ENCODE assay signal across 1 mouse cellular context in genomic region chr15:103002821-103003448, GRCm38 (mm10).
TF ChIP-seq lines count a peak whose summit lies in the region.

No protein-coding gene starts in this region.

TF ChIP-seq in MEL, 35 proteins besides CTCF, POLR2A, EP300 and RAD21:
- TF ChIP-seq ZC3H11A (IDR thresholded peaks at IDR 0.05; ENCODE audit: low read depth, low read length) (no peak), RCOR1 (IDR thresholded peaks at IDR 0.05; ENCODE audit: low read depth, low read length) (peak; percentile 56; the same call in 1 of the 2 replicates), KAT2A (conservative IDR thresholded peaks at IDR 0.05; ENCODE audit: low read depth, low read length) (no peak), ZNF384 (IDR thresholded peaks at IDR 0.05; ENCODE audit: low read depth, low read length) (no peak), MYB (IDR thresholded peaks at IDR 0.05; ENCODE audit: low read depth, low read length) (no peak), GATA1 (IDR thresholded peaks at IDR 0.05; ENCODE audit: low read depth, low read length) (no peak), MAFK (IDR thresholded peaks at IDR 0.05; ENCODE audit: borderline replicate concordance, low read depth, low read length) (no peak), MEF2A (IDR thresholded peaks at IDR 0.05; ENCODE audit: extremely low read depth, insufficient replicate concordance, low read depth, low read length, poor library complexity, severe bottlenecking) (no peak), MAX (IDR thresholded peaks at IDR 0.05; ENCODE audit: low read length) (peak; percentile 47), NELFE (IDR thresholded peaks at IDR 0.05; ENCODE audit: low read depth, low read length) (no peak; the same call in 1 of the 2 replicates), ZMIZ1 (IDR thresholded peaks at IDR 0.05; ENCODE audit: low read depth, low read length) (no peak), NRF1 (IDR thresholded peaks at IDR 0.05; ENCODE audit: insufficient read depth, low read depth, low read length, poor library complexity, severe bottlenecking) (0 out of 2 replicates have a peak, but pooled peaks have one; percentile 10), MYC (IDR thresholded peaks at IDR 0.05; ENCODE audit: low read depth, low read length) (0 out of 2 replicates have a peak, but pooled peaks have one; percentile 30), POLR2AphosphoS5 (IDR thresholded peaks at IDR 0.05; ENCODE audit: borderline replicate concordance, low read depth, low read length) (no peak), JUND (IDR thresholded peaks at IDR 0.05; ENCODE audit: low read depth, low read length) (0 out of 2 replicates have a peak, but pooled peaks have one; percentile 27), TBP (IDR thresholded peaks at IDR 0.05; ENCODE audit: low read depth, low read length) (peak; percentile 59; the same call in 1 of the 2 replicates), ZKSCAN1 (IDR thresholded peaks at IDR 0.05; ENCODE audit: low read depth, low read length) (no peak), HCFC1 (IDR thresholded peaks at IDR 0.05; ENCODE audit: low read depth, low read length) (0 out of 2 replicates have a peak, but pooled peaks have one; percentile 24), UBTF (IDR thresholded peaks at IDR 0.05; ENCODE audit: borderline replicate concordance, insufficient read depth, low read depth, low read length) (no peak), MXI1 (IDR thresholded peaks at IDR 0.05; ENCODE audit: low read depth, low read length) (peak; percentile 81), BHLHE40 (IDR thresholded peaks at IDR 0.05; ENCODE audit: borderline replicate concordance, low read depth, low read length) (no peak), E2F4 (IDR thresholded peaks at IDR 0.05; ENCODE audit: borderline replicate concordance, low read depth, low read length) (no peak), MAZ (IDR thresholded peaks at IDR 0.05; ENCODE audit: low read depth, low read length) (0 out of 2 replicates have a peak, but pooled peaks have one; percentile 36), SMC3 (IDR thresholded peaks at IDR 0.05; ENCODE audit: low read depth, low read length) (no peak; the same call in 1 of the 2 replicates), ETS1 (IDR thresholded peaks at IDR 0.05; ENCODE audit: low read depth, low read length) (peak; percentile 29; the same call in 1 of the 2 replicates), POLR2AphosphoS2 (IDR thresholded peaks at IDR 0.05; ENCODE audit: low read length) (no peak), CHD2 (IDR thresholded peaks at IDR 0.05; ENCODE audit: low read length) (no peak), GABPA (IDR thresholded peaks at IDR 0.05; ENCODE audit: low read depth, low read length) (no peak), USF1 (IDR thresholded peaks at IDR 0.05; ENCODE audit: low read depth, low read length) (no peak), CHD1 (IDR thresholded peaks at IDR 0.05; ENCODE audit: low read depth, low read length) (no peak), ELF1 (IDR thresholded peaks at IDR 0.05; ENCODE audit: low read depth, low read length) (peak; percentile 40; the same call in 1 of the 2 replicates), SIN3A (IDR thresholded peaks at IDR 0.05; ENCODE audit: low read length) (peak; percentile 71), TAL1 (IDR thresholded peaks at IDR 0.05; ENCODE audit: low read length) (no peak), TCF12 (IDR thresholded peaks at IDR 0.05; ENCODE audit: low read depth, low read length) (no peak), USF2 (IDR thresholded peaks at IDR 0.05; ENCODE audit: borderline replicate concordance in 1 of 2, insufficient read depth in 1 of 2, low read depth in 1 of 2, low read length in 2 of 2) (no peak)
